In the genomic region with DNA sequence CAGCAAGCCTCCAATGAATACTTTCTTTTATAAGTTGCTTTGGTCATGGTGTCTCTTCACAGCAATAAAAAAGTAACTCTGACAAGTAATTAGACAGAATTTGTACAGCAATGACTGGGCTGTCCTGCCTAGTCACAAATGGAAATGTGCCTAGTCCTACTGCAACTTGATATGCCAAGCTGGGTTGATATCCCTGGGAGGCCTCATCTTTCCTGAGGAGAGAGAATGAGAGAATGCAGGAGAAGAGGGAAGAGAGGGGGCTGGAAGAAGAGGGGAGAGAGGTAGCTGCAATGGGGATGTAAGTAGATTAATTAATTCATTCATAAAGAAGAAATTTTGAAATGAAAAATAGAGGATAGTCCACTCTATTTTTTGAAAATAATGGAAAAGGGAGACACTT, we compare ENCODE assay signal across 23 mouse cellular contexts. TPM values are rescaled to one million over a fixed set of nuclear protein-coding genes. Genes with fewer than 3 reads are reported as not detected.
A peak's percentile ranks its signal among the peaks of the same experiment; 100 is the strongest.
DNase-seq lines count a peak whose midpoint lies in the region; ATAC-seq and TF ChIP-seq lines count a peak whose summit lies in the region.
"Had no signal": no experiment of that assay in that cellular context is flagged by ENCODE, and none has a peak within 500 bp of the region (broad histone marks: within the 10 kb centered on the region; RNA-seq: fewer than 3 reads in every experiment).

No protein-coding gene starts in this region.

- H3K4me2 ChIP-seq in heart, embryonic 13.5 days = no peak overlapping the region
- no peak overlapping the region for H3K4me2 ChIP-seq in midbrain, embryonic 11.5 days
- no peak overlapping the region for H3K4me2 ChIP-seq in midbrain, embryonic 16.5 days (ENCODE audit: low read length)
- H3K4me2 ChIP-seq: embryonic facial prominence, embryonic 13.5 days; embryonic facial prominence, embryonic 15.5 days; forebrain, embryonic 12.5 days had no signal

- no peak for DNase-seq in gastrocnemius, adult 2 months
- DNase-seq in gastrocnemius, adult 8-10 months (ENCODE audit: low spot score in 2 of 2) = no peak
- no peak for DNase-seq in heart, postnatal 10 days
- peak; percentile 72 for DNase-seq in midbrain, embryonic 11.5 days (ENCODE audit: low spot score, missing footprints)
- DNase-seq: adrenal gland, adult 2 months; adrenal gland, postnatal 10 days; adrenal gland, postnatal 25 days; cerebellum, adult 11 months; cerebellum, adult 18-20 months; cerebellum, adult 8-10 months; cerebellum, adult 9-11 months; cerebellum, postnatal 14 days; cerebellum, postnatal 36 days; embryo, embryonic 11 days had no signal

- no peaks in the 10 kb centered on the region for H3K9me3 ChIP-seq in heart, embryonic 13.5 days
- no peaks in the 10 kb centered on the region for H3K9me3 ChIP-seq in midbrain, embryonic 11.5 days (ENCODE audit: control insufficient read depth, low read length)
- H3K9me3 ChIP-seq in midbrain, embryonic 16.5 days (replicated peaks; ENCODE audit: control insufficient read depth, low read length, poor library complexity, severe bottlenecking) = no peaks in the 10 kb centered on the region
- H3K9me3 ChIP-seq: embryonic facial prominence, embryonic 13.5 days; embryonic facial prominence, embryonic 15.5 days; forebrain, embryonic 10.5 days; forebrain, embryonic 12.5 days had no signal

- ATAC-seq in heart, embryonic 13.5 days (ENCODE audit: extremely low read depth, insufficient number of reproducible peaks, low FRiP score, low TSS enrichment) = no peak
- ATAC-seq in midbrain, embryonic 11.5 days (ENCODE audit: low FRiP score) = no peak
- ATAC-seq in midbrain, embryonic 16.5 days = no peak
- ATAC-seq: forebrain, embryonic 14.5 days had no signal

- no peak for TF ChIP-seq CTCF in gastrocnemius, adult 2 months (IDR thresholded peaks at IDR 0.05)

- no peak overlapping the region for H3K4me3 ChIP-seq in gastrocnemius, adult 2 months
- no peak overlapping the region for H3K4me3 ChIP-seq in heart, embryonic 13.5 days
- H3K4me3 ChIP-seq in midbrain, embryonic 11.5 days (ENCODE audit: low read depth, low read length) = no peak overlapping the region
- H3K4me3 ChIP-seq in midbrain, embryonic 16.5 days (ENCODE audit: low read depth, low read length) = no peak overlapping the region
- H3K4me3 ChIP-seq: embryonic facial prominence, embryonic 13.5 days; embryonic facial prominence, embryonic 15.5 days; erythroblast, embryonic 14.5 days; forebrain, embryonic 10.5 days; forebrain, embryonic 12.5 days had no signal

- no peak overlapping the region for H3K9ac ChIP-seq in heart, embryonic 13.5 days
- no peak overlapping the region for H3K9ac ChIP-seq in midbrain, embryonic 11.5 days (ENCODE audit: low read length)
- H3K9ac ChIP-seq in midbrain, embryonic 16.5 days (ENCODE audit: low read depth, low read length) = no peak overlapping the region
- H3K9ac ChIP-seq: embryonic facial prominence, embryonic 13.5 days; embryonic facial prominence, embryonic 15.5 days; forebrain, embryonic 12.5 days had no signal

- intact Hi-C loops in gastrocnemius, adult 2 months (cut with DNase I) = no loop called here
- intact Hi-C loops in heart, postnatal 10 days (cut with DNase I) = no loop called here

- H3K27me3 ChIP-seq in heart, embryonic 13.5 days (replicated peaks) = no peaks in the 10 kb centered on the region
- no peaks in the 10 kb centered on the region for H3K27me3 ChIP-seq in midbrain, embryonic 11.5 days (ENCODE audit: control insufficient read depth, insufficient read depth, low read length)
- H3K27me3 ChIP-seq in midbrain, embryonic 16.5 days (ENCODE audit: control insufficient read depth, insufficient read depth, low read depth, low read length) = no peaks in the 10 kb centered on the region
- H3K27me3 ChIP-seq: embryonic facial prominence, embryonic 13.5 days; embryonic facial prominence, embryonic 15.5 days; forebrain, embryonic 12.5 days had no signal

- peaks cover 11% of the 10 kb centered on the region for H3K36me3 ChIP-seq in heart, embryonic 13.5 days
- no peaks in the 10 kb centered on the region for H3K36me3 ChIP-seq in midbrain, embryonic 11.5 days (ENCODE audit: control insufficient read depth, insufficient read depth, low read length)
- no peaks in the 10 kb centered on the region for H3K36me3 ChIP-seq in midbrain, embryonic 16.5 days (ENCODE audit: control insufficient read depth, insufficient read depth, low read length)
- H3K36me3 ChIP-seq: embryonic facial prominence, embryonic 15.5 days; forebrain, embryonic 10.5 days; forebrain, embryonic 12.5 days had no signal

- peak overlapping the region; percentile 77 for H3K27ac ChIP-seq in gastrocnemius, adult 2 months
- peak overlapping the region; percentile 50 for H3K27ac ChIP-seq in heart, embryonic 13.5 days (replicated peaks)
- no peak overlapping the region for H3K27ac ChIP-seq in midbrain, embryonic 11.5 days (ENCODE audit: low read depth, low read length)
- no peak overlapping the region for H3K27ac ChIP-seq in midbrain, embryonic 16.5 days (ENCODE audit: low read length)
- H3K27ac ChIP-seq: embryonic facial prominence, embryonic 13.5 days; embryonic facial prominence, embryonic 15.5 days; forebrain, embryonic 10.5 days; forebrain, embryonic 12.5 days had no signal

- H3K4me1 ChIP-seq in heart, embryonic 13.5 days = peaks cover 37% of the 10 kb centered on the region
- H3K4me1 ChIP-seq in midbrain, embryonic 11.5 days (ENCODE audit: control insufficient read depth, insufficient read depth, low read length) = no peaks in the 10 kb centered on the region
- no peaks in the 10 kb centered on the region for H3K4me1 ChIP-seq in midbrain, embryonic 16.5 days (ENCODE audit: control insufficient read depth, insufficient read depth, low read length)
- H3K4me1 ChIP-seq: embryonic facial prominence, embryonic 15.5 days; forebrain, embryonic 10.5 days; forebrain, embryonic 12.5 days had no signal

RNA-seq across cellular contexts. Expression of gene Pln, which starts 14.1 kb away (rescaled TPM):
- total RNA-seq in gastrocnemius, adult 2 months (2021) = 10 to 100 TPM in 1 of 2 experiments, 1 to 10 TPM in 1; 7.6 to 25.9 TPM
- total RNA-seq in gastrocnemius, adult 8-10 months (2022) = 10 to 100 TPM; 22.5 to 48.8 (median 36.7) TPM
- polyA plus RNA-seq in heart, embryonic 13.5 days (2015; fragmentation: Nextera tagmentation; extraction: Ambion mirVana) = 682 and 793 TPM in 2 replicates
- 1,000 to 10,000 TPM; 4,397 to 5,124 TPM for total RNA-seq in heart, postnatal 10 days (2021)
- 1.1 and 1.4 TPM in 2 replicates for polyA plus RNA-seq in midbrain, embryonic 11.5 days (2014; fragmentation: Nextera tagmentation; extraction: Ambion mirVana)
- polyA plus RNA-seq in midbrain, embryonic 16.5 days (2015; fragmentation: Nextera tagmentation; extraction: Ambion mirVana) = 0.75 and 0.88 TPM in 2 replicates
- total RNA-seq: ES-E14 had no signal
- polyA plus RNA-seq: erythroblast, embryonic 14.5 days had no signal

RNA-seq across cellular contexts. Expression of gene Cep85l, which starts 56.4 kb away (rescaled TPM):
- 10 to 100 TPM; 45.6 to 62.4 TPM for total RNA-seq in gastrocnemius, adult 2 months (2021)
- total RNA-seq in gastrocnemius, adult 8-10 months (2022) = 10 to 100 TPM; 28.5 to 98.7 (median 37.1) TPM
- 3.1 and 3.6 TPM in 2 replicates for polyA plus RNA-seq in heart, embryonic 13.5 days (2015; fragmentation: Nextera tagmentation; extraction: Ambion mirVana)
- total RNA-seq in heart, postnatal 10 days (2021) = 10 to 100 TPM; 18.8 to 20.9 TPM
- 3.8 and 4.4 TPM in 2 replicates for polyA plus RNA-seq in midbrain, embryonic 11.5 days (2014; fragmentation: Nextera tagmentation; extraction: Ambion mirVana)
- polyA plus RNA-seq in midbrain, embryonic 16.5 days (2015; fragmentation: Nextera tagmentation; extraction: Ambion mirVana) = 3.9 TPM in 2 replicates

Comparison
In these comparisons a context has a peak if more than half of its experiments do, and no peak if none do; other contexts are left out.
1. H3K27ac ChIP-seq: peak in gastrocnemius, adult 2 months (single experiment) and heart, embryonic 13.5 days (single experiment); none in midbrain, embryonic 11.5 days (single experiment) and midbrain, embryonic 16.5 days (single experiment).
2. RNA of gene Pln, which starts 14.1 kb away (total RNA-seq): 4,397 to 5,124 TPM in heart, postnatal 10 days; 22.5 to 48.8 TPM in gastrocnemius, adult 8-10 months and 7.6 to 25.9 TPM in gastrocnemius, adult 2 months; every median in the first group is over 10 times any median in the second.